Mouse (Mus musculus) subcutaneous adipose tissue, adult 2 months (tissue): ENCODE data around the gene Vmn1r89. TPM values are rescaled to one million over a fixed set of nuclear protein-coding genes. Genes with fewer than 3 reads are reported as not detected.

ENCODE experiments used
- polyA plus RNA-seq: library from polyadenylated mRNA; depleted of rRNA; stranded (reverse); fragments of >200 nt; gene quantifications from 2 replicates; pipeline ENCODE4 v1.2.3, GENCODE M21; 2012; ENCODE audit warnings: low replicate concordance; rRNA removed

Vmn1r89 gene
- not detected in 2 replicates for polyA plus RNA-seq

GRCm38 (mm10) chr7:13212720-13213119, at the start of gene Vmn1r89:
TSS of gene Vmn1r89 (plus strand) at chr7:13213020.

Other genes with a start within 250 kb of the Vmn1r89 start
- 5.6 and 11.9 TPM in 2 replicates for gene Zfp324, start 247.2 kb upstream of the Vmn1r89 start, polyA plus RNA-seq
- 5.9 and 11.7 TPM in 2 replicates for gene Zfp446, start 235.2 kb upstream of the Vmn1r89 start, polyA plus RNA-seq
- gene Slc27a5, start 214.8 kb upstream of the Vmn1r89 start, polyA plus RNA-seq: 0.32 and 0.63 TPM in 2 replicates
- gene Trim28, start 213.9 kb upstream of the Vmn1r89 start, polyA plus RNA-seq: 168 and 437 TPM in 2 replicates
- 12.3 and 22.9 TPM in 2 replicates for gene Zbtb45, start 203.0 kb upstream of the Vmn1r89 start, polyA plus RNA-seq
- 100 and 104 TPM in 2 replicates for gene Chmp2a, start 178.2 kb upstream of the Vmn1r89 start, polyA plus RNA-seq
- 232 and 241 TPM in 2 replicates for gene Ube2m, start 174.7 kb upstream of the Vmn1r89 start, polyA plus RNA-seq
- gene Mzf1, start 158.3 kb upstream of the Vmn1r89 start, polyA plus RNA-seq: 0.92 and 2.7 TPM in 2 replicates
- not detected in 2 replicates for gene Vmn1r85, start 117.8 kb upstream of the Vmn1r89 start, polyA plus RNA-seq
- gene Vmn1r86, start 93.1 kb upstream of the Vmn1r89 start, polyA plus RNA-seq: not detected in 2 replicates
- gene Vmn1r87, start 72.9 kb upstream of the Vmn1r89 start, polyA plus RNA-seq: not detected in 2 replicates
- gene Vmn1r88, start 53.5 kb upstream of the Vmn1r89 start, polyA plus RNA-seq: not detected in 2 replicates
- gene Lig1, start 64.3 kb downstream of the Vmn1r89 start, polyA plus RNA-seq: 4.2 and 14.0 TPM in 2 replicates
- 3.4 and 6.5 TPM in 2 replicates for gene Zswim9, start 65.7 kb downstream of the Vmn1r89 start, polyA plus RNA-seq
- 0.21 and 0.59 TPM in 2 replicates for gene Pla2g4c, start 111.6 kb downstream of the Vmn1r89 start, polyA plus RNA-seq
- gene Cabp5, start 185.1 kb downstream of the Vmn1r89 start, polyA plus RNA-seq: not detected in 2 replicates
- gene Bsph1, start 237.8 kb downstream of the Vmn1r89 start, polyA plus RNA-seq: not detected in 2 replicates